Mouse (Mus musculus) bone marrow macrophage, adult 2 months (primary cell): Measurements from ENCODE around the gene Zfp866. TPM values are rescaled to one million over a fixed set of nuclear protein-coding genes. Genes with fewer than 3 reads are reported as not detected.

ENCODE experiments used
- H3K27ac ChIP-seq: 2 replicates; pipeline ENCODE4 v1.5.1; 2012; ENCODE audit warnings: low read depth, low read length; ENCODE audit not compliant: insufficient read depth
- H3K4me1 ChIP-seq: 2 replicates; pipeline ENCODE4 v1.6.1; 2012; ENCODE audit warnings: low read length; ENCODE audit not compliant: control insufficient read depth, insufficient read depth
- H3K4me3 ChIP-seq: 2 replicates; pipeline ENCODE4 v1.5.1; 2012; ENCODE audit warnings: mild to moderate bottlenecking, low read length, moderate library complexity; ENCODE audit not compliant: insufficient read depth
- CTCF ChIP-seq: IDR thresholded peaks from 2 replicates; pipeline ENCODE4 v1.5.1; 2012; ENCODE audit warnings: low read depth, mild to moderate bottlenecking, low read length, moderate library complexity
- POLR2A ChIP-seq: IDR thresholded peaks from 2 replicates; pipeline ENCODE4 v1.6.1; 2012; ENCODE audit warnings: mild to moderate bottlenecking, low read depth, low read length, borderline replicate concordance
- polyA plus RNA-seq: library from polyadenylated mRNA; stranded (reverse); fragments of >200 nt; gene quantifications from 2 replicates; pipeline ENCODE4 v1.2.4, GENCODE M21; 2012; ENCODE audit not compliant: missing spikeins, insufficient read depth, insufficient read length

Zfp866 gene
- polyA plus RNA-seq, 1 experiment, result 19.3 TPM

DNA sequence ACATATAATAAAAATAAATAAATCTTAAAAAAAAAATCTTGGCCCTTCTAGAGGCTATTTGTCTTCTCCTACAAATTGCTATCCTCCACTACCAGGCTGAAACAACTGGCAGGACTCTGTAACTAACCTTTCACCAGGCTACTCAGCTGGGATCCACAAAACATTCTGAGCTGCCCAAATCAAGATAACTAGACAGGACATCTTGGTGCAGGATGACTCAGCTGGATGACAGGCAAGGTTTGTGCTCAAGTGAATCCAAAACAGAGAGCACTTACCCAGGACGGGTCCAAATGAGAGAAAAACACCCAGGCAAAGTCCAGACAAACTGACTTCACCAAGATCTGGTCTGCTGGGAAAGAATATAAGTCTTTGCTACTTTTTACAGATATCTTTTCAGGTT, 55.5 kb downstream of the Zfp866 start:
- no peak for TF ChIP-seq CTCF
- TF ChIP-seq POLR2A, result no peak
- H3K27ac ChIP-seq, result no peak overlapping the region
- no peaks in the 10 kb centered on the region for H3K4me1 ChIP-seq
- H3K4me3 ChIP-seq, result no peak overlapping the region

- peak overlapping the region; percentile 50 for H3K4me3 ChIP-seq
- H3K27ac ChIP-seq, result peak overlapping the region; percentile 22; the same call in 1 of the 2 replicates
- TF ChIP-seq POLR2A (no peak), CTCF (no peak)
- peaks cover 12% of the 10 kb centered on the region for H3K4me1 ChIP-seq
Measured at GRCm38 (mm10) chr8:69717232-69717580, 73.8 kb downstream of the Zfp866 start.

DNA sequence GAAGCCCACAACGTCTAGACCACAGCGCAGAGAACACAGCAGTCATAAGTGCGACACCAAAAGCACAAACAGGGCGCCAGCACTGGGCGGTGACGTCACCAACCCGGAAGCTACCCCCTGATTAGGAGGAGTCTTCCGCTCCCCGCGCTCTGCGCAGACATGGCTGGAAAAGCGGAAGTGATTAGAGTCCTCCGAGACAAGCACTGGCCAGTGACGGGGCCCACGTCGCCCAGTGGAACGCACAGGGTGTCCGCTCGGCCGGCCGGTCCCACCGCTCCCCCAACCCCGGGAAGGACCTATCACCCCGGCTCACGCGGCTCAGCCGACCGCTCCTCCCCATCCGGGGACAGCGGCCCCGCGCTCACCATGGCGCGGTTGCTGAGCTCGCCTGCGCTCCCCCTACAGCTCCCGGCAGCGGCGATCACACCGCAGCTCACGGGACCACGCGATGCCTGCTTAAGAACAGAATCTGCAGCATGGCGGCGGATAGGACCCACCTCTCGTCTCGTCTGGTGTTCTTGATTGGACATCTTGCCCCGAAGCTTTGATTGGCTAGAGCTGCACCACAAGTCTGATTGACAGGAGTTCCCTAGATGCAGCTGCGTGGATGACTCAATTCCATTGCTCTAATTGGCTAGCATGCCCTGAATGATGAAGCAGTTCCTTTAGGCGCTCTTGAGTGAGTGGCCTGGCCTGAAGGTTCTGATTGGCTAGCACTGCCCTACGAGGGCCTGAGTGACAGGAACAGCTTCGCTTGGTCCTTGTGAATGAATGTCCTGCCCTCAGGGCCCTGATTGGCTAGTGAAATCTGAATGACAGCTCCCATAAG, 74.4 kb downstream of the Zfp866 start:
- peaks cover 12% of the 10 kb centered on the region for H3K4me1 ChIP-seq
- H3K4me3 ChIP-seq, result peak overlapping the region; percentile 85
- TF ChIP-seq POLR2A, result no peak
- no peak for TF ChIP-seq CTCF
- peak overlapping the region; percentile 97 for H3K27ac ChIP-seq

DNA sequence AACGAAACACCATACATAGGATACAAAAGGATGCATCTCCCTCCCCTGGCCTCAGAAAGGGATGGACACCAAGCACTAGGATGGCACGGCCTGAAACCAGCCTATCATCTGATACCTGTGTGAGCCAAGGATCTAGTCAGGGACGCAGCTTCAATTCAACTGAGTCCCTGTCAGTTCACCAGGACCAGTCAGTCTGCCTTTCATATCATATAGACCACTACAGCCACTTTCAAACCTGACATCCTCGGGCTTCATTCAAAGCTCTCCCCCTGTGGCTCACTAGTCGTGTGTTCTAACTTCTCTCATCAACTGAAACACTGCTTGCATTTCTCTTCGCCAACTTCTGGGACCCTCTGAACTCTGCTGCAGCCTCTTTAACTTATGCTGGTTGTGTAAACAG, 75.6 kb downstream of the Zfp866 start:
- Histone ChIP-seq H3K27ac (no peak overlapping the region), H3K4me1 (peaks cover 12% of the 10 kb centered on the region), H3K4me3 (peak overlapping the region; percentile 33)
- TF ChIP-seq POLR2A, result no peak
- no peak for TF ChIP-seq CTCF

- Histone ChIP-seq H3K4me3 (no peak overlapping the region), H3K4me1 (peaks cover 12% of the 10 kb centered on the region), H3K27ac (no peak overlapping the region)
- no peak for TF ChIP-seq CTCF
- TF ChIP-seq POLR2A, result no peak
Measured at GRCm38 (mm10) chr8:69713516-69713915, 77.5 kb downstream of the Zfp866 start.

Other genes with a start within 250 kb of the Zfp866 start
- gene Zfp868, start 165.6 kb downstream of the Zfp866 start, polyA plus RNA-seq, result 15.5 and 17.0 TPM in 2 replicates
- 1.5 and 1.9 TPM in 2 replicates for gene Zfp964, start 136.7 kb downstream of the Zfp866 start, polyA plus RNA-seq
- 18.4 and 21.8 TPM in 2 replicates for gene Zfp869, start 80.5 kb downstream of the Zfp866 start, polyA plus RNA-seq
- 4.2 and 4.5 TPM in 2 replicates for gene Zfp963, start 41.2 kb downstream of the Zfp866 start, polyA plus RNA-seq
- gene Gm20422, start 16.3 kb downstream of the Zfp866 start, polyA plus RNA-seq, result 2.8 and 3.0 TPM in 2 replicates
- 25.7 and 31.2 TPM in 2 replicates for gene Atp13a1, start within 50 bp of the Zfp866 start, polyA plus RNA-seq
- 164 and 201 TPM in 2 replicates for gene Gmip, start 17.5 kb upstream of the Zfp866 start, polyA plus RNA-seq
- gene Lpar2, start 31.3 kb upstream of the Zfp866 start, polyA plus RNA-seq, result 0.91 and 1.0 TPM in 2 replicates
- gene Pbx4, start 41.3 kb upstream of the Zfp866 start, polyA plus RNA-seq, result 7.5 and 8.0 TPM in 2 replicates
- not detected in 2 replicates for gene Cilp2, start 96.5 kb upstream of the Zfp866 start, polyA plus RNA-seq
- 0.60 TPM in 1 of 2 replicates, not detected in the other for gene Tssk6, start 111.0 kb upstream of the Zfp866 start, polyA plus RNA-seq
- gene Ndufa13, start 111.4 kb upstream of the Zfp866 start, polyA plus RNA-seq, result 86.8 and 90.6 TPM in 2 replicates
- gene Yjefn3, start 111.5 kb upstream of the Zfp866 start, polyA plus RNA-seq, result not detected in 2 replicates
- gene Gatad2a, start 205.2 kb upstream of the Zfp866 start, polyA plus RNA-seq, result 36.5 and 36.9 TPM in 2 replicates